Mouse (Mus musculus): ENCODE measurements at regions not wholly inside any gene's neighbourhood (a gene's known extent, or its start where the extent isn't known, plus 50 kb on each side); places are given as distances from the start of the nearest gene placed in this dataset.

- no peak overlapping the region for H3K9ac ChIP-seq (ENCODE audit: low read depth, low read length)
- H3K4me1 ChIP-seq (ENCODE audit: control insufficient read depth, insufficient read depth, low read depth, low read length): no peaks in the 10 kb centered on the region
- 61% methylated on average over 14 of the region's 14 CpGs for WGBS
- no peak overlapping the region for H3K4me3 ChIP-seq (ENCODE audit: low read length)
- no peaks in the 10 kb centered on the region for H3K27me3 ChIP-seq (replicated peaks; ENCODE audit: control insufficient read depth, insufficient read depth, low read length)
- no peak overlapping the region for H3K4me2 ChIP-seq (ENCODE audit: low read length)
- H3K9me3 ChIP-seq (ENCODE audit: control insufficient read depth, low read length): no peaks in the 10 kb centered on the region
- H3K27ac ChIP-seq (ENCODE audit: low read depth, low read length): no peak overlapping the region
- ATAC-seq: no peak
- H3K36me3 ChIP-seq (ENCODE audit: control insufficient read depth, insufficient read depth, low read length): no peaks in the 10 kb centered on the region
Measured at GRCm38 (mm10) chr2:51073040-51073594, 75.8 kb downstream of the Rnd3 start.

DNA sequence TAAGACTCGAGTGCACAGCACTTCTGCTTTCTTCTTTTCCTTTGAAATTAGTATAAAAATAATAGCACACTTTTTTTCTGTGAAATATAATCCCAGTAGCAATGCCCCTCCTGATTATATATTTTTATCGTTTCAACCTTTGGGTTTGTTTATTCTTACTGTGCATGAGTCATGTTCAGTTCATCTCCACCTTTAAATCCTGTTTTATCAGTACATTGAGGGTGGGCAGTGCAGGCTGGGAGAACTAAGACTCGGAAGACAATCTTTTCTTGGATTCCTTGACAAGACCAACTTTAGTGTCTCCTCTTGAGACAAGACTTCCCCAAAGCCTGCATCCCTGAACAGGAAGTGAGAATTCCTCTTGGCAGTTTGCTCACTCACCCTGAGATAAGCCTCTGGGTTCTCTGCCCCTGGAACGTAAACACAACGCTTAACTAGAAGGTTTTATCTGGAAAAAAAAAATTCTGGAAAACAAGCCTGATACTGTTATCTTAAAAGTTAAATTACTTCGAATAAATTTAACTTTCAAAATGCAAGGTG is 76.5 kb downstream of the Rnd3 start:
- whole genome bisulfite sequencing: 77% methylated on average over 6 of the region's 6 CpGs
- no peaks in the 10 kb centered on the region for H3K4me1 ChIP-seq (ENCODE audit: control insufficient read depth, insufficient read depth, low read depth, low read length)
- H3K36me3 ChIP-seq (ENCODE audit: control insufficient read depth, insufficient read depth, low read length): no peaks in the 10 kb centered on the region
- H3K27me3 ChIP-seq (replicated peaks; ENCODE audit: control insufficient read depth, insufficient read depth, low read length): no peaks in the 10 kb centered on the region
- H3K9ac ChIP-seq (ENCODE audit: low read depth, low read length): no peak overlapping the region
- H3K27ac ChIP-seq (ENCODE audit: low read depth, low read length): no peak overlapping the region
- no peak overlapping the region for H3K4me2 ChIP-seq (ENCODE audit: low read length)
- no peaks in the 10 kb centered on the region for H3K9me3 ChIP-seq (ENCODE audit: control insufficient read depth, low read length)
- H3K4me3 ChIP-seq (ENCODE audit: low read length): no peak overlapping the region
- no peak for ATAC-seq

DNA sequence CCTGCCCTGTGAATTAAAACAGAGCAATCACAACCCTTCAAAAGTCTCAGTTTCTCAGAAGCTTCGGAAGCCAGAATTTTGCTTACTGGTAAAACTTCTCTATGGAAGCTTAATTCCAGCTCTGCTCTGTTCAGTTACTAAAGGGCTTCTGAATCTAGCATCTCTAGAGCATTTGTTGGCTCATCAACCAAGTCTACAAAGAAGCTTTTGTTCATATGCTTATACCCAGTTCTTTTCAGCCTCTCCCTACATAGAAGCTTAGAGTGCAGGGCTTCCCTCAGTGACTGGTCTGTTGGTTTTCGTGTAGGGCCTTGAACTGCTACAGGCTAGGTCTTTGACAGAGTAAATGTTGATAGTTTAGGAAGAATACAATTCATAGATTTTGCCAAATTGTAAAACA is 78.0 kb downstream of the Rnd3 start:
- Histone ChIP-seq H3K27ac (ENCODE audit: low read depth, low read length) (no peak overlapping the region), H3K36me3 (ENCODE audit: control insufficient read depth, insufficient read depth, low read length) (no peaks in the 10 kb centered on the region), H3K9ac (ENCODE audit: low read depth, low read length) (no peak overlapping the region), H3K4me3 (ENCODE audit: low read length) (no peak overlapping the region), H3K4me2 (ENCODE audit: low read length) (no peak overlapping the region), H3K27me3 (replicated peaks; ENCODE audit: control insufficient read depth, insufficient read depth, low read length) (no peaks in the 10 kb centered on the region), H3K9me3 (ENCODE audit: control insufficient read depth, low read length) (no peaks in the 10 kb centered on the region), H3K4me1 (ENCODE audit: control insufficient read depth, insufficient read depth, low read depth, low read length) (peaks cover 5% of the 10 kb centered on the region)
- WGBS: 59% methylated on average over 2 of the region's 2 CpGs
- no peak for ATAC-seq

GRCm38 (mm10) chr2:51066423-51066831 is 82.5 kb downstream of the Rnd3 start:
- peak overlapping the region; percentile 70 for H3K27ac ChIP-seq (ENCODE audit: low read depth, low read length)
- peak overlapping the region; percentile 47 for H3K9ac ChIP-seq (ENCODE audit: low read depth, low read length)
- no peaks in the 10 kb centered on the region for H3K27me3 ChIP-seq (replicated peaks; ENCODE audit: control insufficient read depth, insufficient read depth, low read length)
- H3K4me3 ChIP-seq (ENCODE audit: low read length): no peak overlapping the region
- peak overlapping the region; percentile 43 for H3K4me2 ChIP-seq (ENCODE audit: low read length)
- WGBS: 13% methylated on average over 11 of the region's 11 CpGs
- no peaks in the 10 kb centered on the region; the same call in 1 of the 2 replicates for H3K9me3 ChIP-seq (ENCODE audit: control insufficient read depth, low read length)
- H3K4me1 ChIP-seq (ENCODE audit: control insufficient read depth, insufficient read depth, low read depth, low read length): peaks cover 8% of the 10 kb centered on the region
- peak; percentile 91 for ATAC-seq
- no peaks in the 10 kb centered on the region for H3K36me3 ChIP-seq (ENCODE audit: control insufficient read depth, insufficient read depth, low read length)

- 47% methylated on average over 6 of the region's 6 CpGs for WGBS
Measured at GRCm38 (mm10) chr2:51065821-51066220, 83.1 kb downstream of the Rnd3 start.

GRCm38 (mm10) chr2:51064821-51065220 is 84.1 kb downstream of the Rnd3 start:
- Histone ChIP-seq H3K4me3 (ENCODE audit: low read length) (no peak overlapping the region), H3K4me2 (ENCODE audit: low read length) (no peak overlapping the region), H3K36me3 (ENCODE audit: control insufficient read depth, insufficient read depth, low read length) (no peaks in the 10 kb centered on the region), H3K9me3 (ENCODE audit: control insufficient read depth, low read length) (no peaks in the 10 kb centered on the region; the same call in 1 of the 2 replicates), H3K27me3 (replicated peaks; ENCODE audit: control insufficient read depth, insufficient read depth, low read length) (no peaks in the 10 kb centered on the region), H3K27ac (ENCODE audit: low read depth, low read length) (no peak overlapping the region), H3K9ac (ENCODE audit: low read depth, low read length) (no peak overlapping the region), H3K4me1 (ENCODE audit: control insufficient read depth, insufficient read depth, low read depth, low read length) (peaks cover 8% of the 10 kb centered on the region)
- ATAC-seq: no peak
- WGBS: 41% methylated on average over 4 of the region's 4 CpGs

More at GRCm38 (mm10) chr2:51065821-51066220, 83.1 kb downstream of the Rnd3 start:
- no peaks in the 10 kb centered on the region; the same call in 1 of the 2 replicates for H3K9me3 ChIP-seq (ENCODE audit: control insufficient read depth, low read length)
- H3K36me3 ChIP-seq (ENCODE audit: control insufficient read depth, insufficient read depth, low read length): no peaks in the 10 kb centered on the region
- peaks cover 8% of the 10 kb centered on the region for H3K4me1 ChIP-seq (ENCODE audit: control insufficient read depth, insufficient read depth, low read depth, low read length)
- no peak for ATAC-seq
- H3K27me3 ChIP-seq (replicated peaks; ENCODE audit: control insufficient read depth, insufficient read depth, low read length): no peaks in the 10 kb centered on the region
- H3K4me2 ChIP-seq (ENCODE audit: low read length): no peak overlapping the region
- H3K27ac ChIP-seq (ENCODE audit: low read depth, low read length): no peak overlapping the region; the same call in 1 of the 2 replicates
- no peak overlapping the region for H3K9ac ChIP-seq (ENCODE audit: low read depth, low read length)
- H3K4me3 ChIP-seq (ENCODE audit: low read length): no peak overlapping the region

- no peak overlapping the region for H3K9ac ChIP-seq (ENCODE audit: low read depth, low read length)
- no peaks in the 10 kb centered on the region; the same call in 1 of the 2 replicates for H3K9me3 ChIP-seq (ENCODE audit: control insufficient read depth, low read length)
- H3K36me3 ChIP-seq (ENCODE audit: control insufficient read depth, insufficient read depth, low read length): no peaks in the 10 kb centered on the region
- H3K4me3 ChIP-seq (ENCODE audit: low read length): no peak overlapping the region
- 95% methylated on average over 5 of the region's 5 CpGs for WGBS
- H3K4me1 ChIP-seq (ENCODE audit: control insufficient read depth, insufficient read depth, low read depth, low read length): peaks cover 8% of the 10 kb centered on the region
- H3K27ac ChIP-seq (ENCODE audit: low read depth, low read length): no peak overlapping the region
- no peak for ATAC-seq
- no peaks in the 10 kb centered on the region for H3K27me3 ChIP-seq (replicated peaks; ENCODE audit: control insufficient read depth, insufficient read depth, low read length)
- no peak overlapping the region for H3K4me2 ChIP-seq (ENCODE audit: low read length)
Measured at GRCm38 (mm10) chr2:51062049-51062448, 86.9 kb downstream of the Rnd3 start.

DNA sequence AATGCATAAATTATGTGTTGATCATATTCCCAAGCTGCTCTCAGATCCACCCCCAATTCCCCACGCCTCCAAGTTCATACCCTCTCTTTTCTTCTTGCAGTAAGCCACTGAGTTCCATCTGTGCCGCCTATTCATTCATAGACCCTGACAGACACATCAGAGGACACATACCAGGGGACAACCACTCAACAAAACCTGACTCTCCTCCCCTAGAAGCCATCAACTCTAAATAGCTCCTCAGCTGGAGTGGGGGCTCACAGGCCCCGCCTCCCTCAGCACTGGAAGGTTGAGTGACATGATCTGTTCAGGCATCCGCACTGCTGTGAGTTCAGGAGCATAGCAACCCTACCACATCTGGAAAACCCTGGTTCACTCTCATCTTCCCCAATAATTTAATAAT is 90.8 kb downstream of the Rnd3 start:
- Histone ChIP-seq H3K27me3 (replicated peaks; ENCODE audit: control insufficient read depth, insufficient read depth, low read length) (no peaks in the 10 kb centered on the region), H3K4me3 (ENCODE audit: low read length) (no peak overlapping the region), H3K4me2 (ENCODE audit: low read length) (no peak overlapping the region), H3K27ac (ENCODE audit: low read depth, low read length) (no peak overlapping the region), H3K9ac (ENCODE audit: low read depth, low read length) (no peak overlapping the region), H3K4me1 (ENCODE audit: control insufficient read depth, insufficient read depth, low read depth, low read length) (no peaks in the 10 kb centered on the region), H3K9me3 (ENCODE audit: control insufficient read depth, low read length) (no peaks in the 10 kb centered on the region; the same call in 1 of the 2 replicates), H3K36me3 (ENCODE audit: control insufficient read depth, insufficient read depth, low read length) (no peaks in the 10 kb centered on the region)
- 51% methylated on average over 4 of the region's 4 CpGs for WGBS
- no peak for ATAC-seq

GRCm38 (mm10) chr2:51056141-51056731 is 92.7 kb downstream of the Rnd3 start:
- ATAC-seq: no peak
- Histone ChIP-seq H3K4me2 (ENCODE audit: low read length) (no peak overlapping the region), H3K27ac (ENCODE audit: low read depth, low read length) (no peak overlapping the region), H3K4me1 (ENCODE audit: control insufficient read depth, insufficient read depth, low read depth, low read length) (no peaks in the 10 kb centered on the region), H3K4me3 (ENCODE audit: low read length) (no peak overlapping the region), H3K27me3 (replicated peaks; ENCODE audit: control insufficient read depth, insufficient read depth, low read length) (no peaks in the 10 kb centered on the region), H3K36me3 (ENCODE audit: control insufficient read depth, insufficient read depth, low read length) (no peaks in the 10 kb centered on the region), H3K9ac (ENCODE audit: low read depth, low read length) (no peak overlapping the region), H3K9me3 (ENCODE audit: control insufficient read depth, low read length) (no peaks in the 10 kb centered on the region)
- WGBS: 51% methylated on average over 8 of the region's 8 CpGs
